Mouse (Mus musculus) mesoderm, embryonic 11.5 days (tissue): ENCODE data around the gene Anks6.
A peak's percentile ranks its signal among the peaks of the same experiment; 100 is the strongest.

Source experiments
- DNase-seq: peaks from one replicate; pipeline ENCODE4 v3.0.0-alpha.2; 2012; ENCODE audit warnings: low read depth, low spot score

The Anks6 gene

GRCm38 (mm10) chr4:46990281-46991015, 66.8 kb downstream of the Anks6 start:
- DNase-seq = no peak

GRCm38 (mm10) chr4:46989842-46990241, 67.4 kb downstream of the Anks6 start:
- peak; percentile 58 for DNase-seq

- no peak for DNase-seq
Observed at GRCm38 (mm10) chr4:46988824-46989223, 68.4 kb downstream of the Anks6 start.

DNA sequence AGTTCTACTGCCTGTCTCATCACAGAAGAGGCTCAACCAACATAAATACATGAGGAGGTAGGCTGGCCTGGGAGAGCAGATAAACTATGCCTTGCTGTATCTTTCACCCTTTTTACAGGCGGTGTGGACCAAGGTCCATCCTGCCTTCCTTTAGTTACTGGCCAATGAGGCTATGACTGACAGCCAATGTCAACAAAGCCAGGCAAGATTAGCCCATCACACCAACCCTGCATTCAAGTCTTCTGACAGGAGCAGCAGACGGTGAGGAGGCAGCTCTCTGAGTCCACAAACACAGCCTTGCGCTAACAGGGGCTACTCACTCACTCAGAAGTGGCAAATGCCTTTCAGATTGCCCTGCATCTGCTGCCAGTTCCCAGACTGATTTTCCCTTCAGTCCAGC, 69.0 kb downstream of the Anks6 start:
- no peak for DNase-seq

- no peak for DNase-seq
Observed at GRCm38 (mm10) chr4:46987809-46988208, 69.4 kb downstream of the Anks6 start.

DNA sequence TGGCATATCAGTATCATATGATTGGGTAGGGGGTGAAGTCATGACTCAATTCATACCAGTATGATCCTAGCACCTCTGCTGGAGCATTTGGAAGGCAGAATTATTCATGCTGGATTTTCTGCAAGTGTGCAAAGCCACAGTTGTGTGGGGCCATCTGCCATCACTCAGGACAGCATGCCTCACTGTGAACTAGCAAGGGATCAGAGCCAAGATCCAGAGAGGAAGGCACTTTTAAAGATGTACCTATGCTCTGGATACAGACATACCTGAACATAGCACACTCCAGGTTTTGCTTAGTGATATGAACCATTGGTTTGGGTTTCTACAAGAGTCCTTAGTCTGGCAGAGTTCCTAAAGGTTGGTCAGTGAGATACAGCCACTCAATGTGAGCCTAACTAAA, 71.2 kb downstream of the Anks6 start:
- no peak for DNase-seq

GRCm38 (mm10) chr4:46982912-46983311, 74.3 kb downstream of the Anks6 start:
- no peak for DNase-seq

DNA sequence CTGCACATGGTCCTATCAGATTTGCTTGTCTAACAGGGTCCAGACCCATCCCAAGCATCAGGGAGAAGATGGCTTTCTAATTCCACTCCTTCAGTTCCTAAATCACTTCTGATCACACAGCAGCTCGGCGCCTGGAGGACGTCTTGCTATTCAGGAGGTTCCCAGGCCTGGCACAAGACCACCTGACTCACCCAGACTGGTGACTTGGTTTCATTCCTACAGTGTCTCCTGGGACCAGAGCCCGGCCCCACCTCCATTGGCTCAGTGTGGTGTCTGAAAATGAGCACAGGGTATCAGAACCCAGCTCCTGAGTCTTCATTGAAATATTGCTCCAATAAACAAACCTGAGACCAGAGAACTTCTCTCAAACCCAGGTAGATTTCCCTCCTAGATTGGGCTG, 75.1 kb downstream of the Anks6 start:
- no peak for DNase-seq

DNA sequence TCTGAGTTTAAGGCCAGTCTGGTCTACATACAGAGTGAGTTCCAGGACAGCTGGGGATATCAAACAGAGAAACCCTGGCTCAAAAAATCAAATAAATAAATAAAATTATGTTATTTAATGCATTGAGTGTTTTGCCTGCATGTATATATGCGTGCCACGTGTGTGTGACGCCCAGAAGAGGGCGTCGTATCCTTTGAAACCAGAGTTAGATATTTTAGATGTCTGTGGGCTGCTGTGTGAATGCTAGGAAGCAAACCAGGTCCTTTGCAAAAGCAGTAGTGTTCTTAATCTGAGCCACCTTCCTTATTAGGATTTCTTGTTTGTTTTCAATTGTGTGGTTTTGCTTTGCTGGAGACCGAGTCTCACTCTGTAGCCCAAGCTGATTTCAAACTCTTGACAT, 78.9 kb downstream of the Anks6 start:
- no peak for DNase-seq

GRCm38 (mm10) chr4:46977161-46977560, 80.1 kb downstream of the Anks6 start:
- no peak for DNase-seq

- DNase-seq = no peak
Observed at GRCm38 (mm10) chr4:46976671-46977071, 80.6 kb downstream of the Anks6 start.

- DNase-seq = no peak
Observed at GRCm38 (mm10) chr4:46973322-46973721, 83.9 kb downstream of the Anks6 start.

DNA sequence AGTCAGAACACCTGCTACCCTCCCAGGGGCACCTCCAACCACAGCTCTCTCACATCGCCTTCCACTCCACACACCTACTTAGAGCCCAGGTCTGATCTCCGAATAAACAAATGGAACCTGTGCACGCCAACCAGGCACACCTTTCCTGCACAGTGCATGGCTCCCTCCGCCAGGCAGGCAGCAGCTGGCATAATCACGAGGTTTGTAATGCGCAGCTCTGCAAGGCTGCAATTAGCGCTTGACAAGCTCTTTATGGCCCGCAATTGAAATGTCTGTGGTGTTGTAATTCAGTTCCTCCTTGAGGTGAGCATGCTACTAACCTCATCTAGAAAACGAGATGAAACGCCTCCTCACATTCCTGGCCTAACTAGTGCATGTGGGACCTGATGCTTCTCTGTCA, 89.2 kb downstream of the Anks6 start:
- DNase-seq = no peak

DNA sequence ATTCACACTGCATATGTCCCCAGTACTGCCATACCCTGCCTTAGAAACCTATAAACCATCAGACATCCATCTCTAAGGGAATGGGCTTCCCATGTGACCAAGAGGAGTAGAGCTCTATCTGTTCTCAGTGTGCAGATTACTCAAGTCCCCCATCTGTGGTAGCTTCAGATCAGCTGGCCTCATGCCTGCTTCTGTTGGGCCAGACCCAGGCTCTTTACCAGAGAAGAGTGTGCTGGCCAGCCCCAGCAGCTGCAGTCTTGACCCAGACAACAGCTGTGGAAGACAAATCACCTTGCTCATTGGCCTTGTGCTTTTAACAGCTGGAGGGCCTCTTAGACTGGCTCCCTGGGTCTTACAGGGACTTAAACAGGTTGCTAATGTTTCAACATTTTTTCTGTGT, 90.7 kb downstream of the Anks6 start:
- no peak for DNase-seq
